Mouse (Mus musculus): ENCODE data around the gene Smpx. TPM values are rescaled to one million over a fixed set of nuclear protein-coding genes. Genes with fewer than 3 reads are reported as not detected.

The Smpx gene
- polyA plus RNA-seq (2017; shearing (Covaris generic)), result not detected

DNA sequence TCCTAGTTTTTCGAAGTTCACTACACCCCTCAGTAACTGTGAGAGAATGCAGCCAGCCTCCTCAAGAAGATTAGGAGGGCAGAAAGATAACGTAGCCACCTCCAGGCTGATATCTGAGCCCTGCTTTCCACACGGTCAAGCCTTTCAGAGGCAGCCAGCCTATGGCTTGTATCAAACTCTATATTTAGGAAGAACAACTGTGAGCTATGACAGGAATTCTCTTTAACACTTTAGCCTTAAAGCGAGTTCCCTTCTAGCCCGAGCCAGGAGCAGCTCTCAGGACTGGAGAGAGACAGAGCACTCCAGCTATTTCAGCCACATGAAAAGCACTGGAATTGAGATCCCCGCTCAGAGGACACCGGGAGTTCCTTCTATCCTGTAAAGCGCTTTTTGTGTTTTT is at the start of gene Smpx:
TSS of gene Smpx (plus strand) at position 49 of the 400 bp plus-strand sequence.
- ATAC-seq, result no peak

DNA sequence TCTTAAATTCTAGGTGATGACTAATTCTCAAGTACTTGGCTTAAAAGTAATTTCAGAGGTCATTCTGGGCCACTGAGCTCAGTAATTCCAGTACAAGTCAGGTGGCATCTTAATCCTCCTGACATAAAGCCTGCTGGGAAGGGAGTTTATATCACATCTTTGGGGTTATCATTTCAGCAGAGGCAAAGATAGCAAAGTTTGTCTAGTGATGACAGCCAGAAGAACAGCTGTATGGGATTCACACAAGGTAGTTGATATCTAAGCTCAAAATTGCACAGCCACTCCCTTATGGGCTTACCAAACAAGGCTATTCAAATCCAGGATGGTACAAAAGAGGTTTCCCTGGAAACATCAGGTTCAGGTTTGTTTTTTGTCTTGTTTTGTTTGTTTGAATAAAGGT is 43.7 kb upstream of the Smpx start:
- ATAC-seq, result no peak

DNA sequence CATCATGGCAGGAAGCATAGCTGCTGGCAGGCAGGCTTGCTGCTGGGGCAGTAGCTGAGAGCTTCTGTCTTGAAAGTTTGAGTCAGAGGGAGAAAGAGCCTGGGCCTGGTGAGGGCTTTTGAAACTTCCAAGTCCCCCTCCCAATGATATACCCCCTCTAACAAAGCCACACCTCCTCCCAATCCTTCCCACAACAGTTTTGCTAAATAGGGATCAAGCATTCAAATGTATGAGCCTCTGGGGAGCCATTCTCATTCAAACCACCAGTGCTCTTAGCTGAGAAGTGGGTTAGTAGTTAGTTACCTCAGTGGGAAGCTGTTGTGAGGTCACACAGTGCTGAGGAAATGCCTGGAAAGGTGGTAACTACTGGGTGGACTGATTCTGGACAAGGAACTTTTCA is 41.4 kb upstream of the Smpx start:
- ATAC-seq, result no peak

DNA sequence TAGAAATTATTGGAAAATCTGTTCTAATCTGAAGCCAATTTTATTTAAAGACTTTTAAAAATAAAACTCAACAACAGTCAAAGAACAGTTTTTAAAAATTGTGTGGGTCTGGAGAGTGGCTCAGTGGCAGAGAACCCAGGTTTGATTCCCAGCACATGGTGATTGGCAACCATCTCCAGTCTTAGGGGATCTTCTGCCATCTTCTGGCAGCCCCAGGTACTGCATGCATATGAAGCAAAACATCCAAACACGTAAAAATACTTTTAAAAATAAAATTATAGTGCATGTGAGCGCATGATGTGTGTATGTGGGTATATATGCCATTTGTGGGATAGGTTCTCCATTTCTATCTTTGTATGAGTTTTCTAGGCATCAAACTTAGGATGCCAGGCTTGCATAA is 26.9 kb upstream of the Smpx start:
- no peak for ATAC-seq

DNA sequence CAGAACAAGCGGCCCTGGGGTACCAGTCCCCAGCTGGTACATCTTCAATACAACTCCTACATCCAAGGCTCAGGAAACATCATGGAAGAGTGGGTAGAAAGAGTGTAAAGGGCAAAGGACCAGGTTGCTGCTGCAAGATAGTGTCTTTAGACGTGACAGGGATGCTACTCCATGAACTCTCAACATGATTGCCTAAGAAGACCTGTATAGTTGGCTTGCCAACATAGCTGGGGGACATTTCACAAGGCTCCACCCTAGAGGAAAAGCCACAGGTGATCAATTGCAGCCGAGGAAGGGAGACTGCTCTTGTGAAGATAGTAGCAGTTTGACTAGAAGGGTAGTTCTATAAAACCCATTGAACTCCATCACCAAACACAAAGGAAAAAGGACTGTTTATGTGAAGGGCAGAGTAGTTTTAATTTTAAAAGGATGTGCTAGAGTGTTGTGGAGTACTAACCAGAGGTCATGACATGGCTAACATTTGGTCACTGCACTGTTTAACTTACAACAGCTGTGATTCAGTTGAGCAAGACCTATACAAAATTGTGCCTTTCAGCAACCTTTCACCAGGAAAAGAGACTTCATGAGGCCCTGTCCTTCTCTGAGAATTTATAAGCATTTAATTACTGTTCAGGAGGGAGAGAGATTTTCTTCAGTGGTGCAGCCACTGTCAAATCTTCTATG is 23.9 kb upstream of the Smpx start:
- ATAC-seq, result no peak

DNA sequence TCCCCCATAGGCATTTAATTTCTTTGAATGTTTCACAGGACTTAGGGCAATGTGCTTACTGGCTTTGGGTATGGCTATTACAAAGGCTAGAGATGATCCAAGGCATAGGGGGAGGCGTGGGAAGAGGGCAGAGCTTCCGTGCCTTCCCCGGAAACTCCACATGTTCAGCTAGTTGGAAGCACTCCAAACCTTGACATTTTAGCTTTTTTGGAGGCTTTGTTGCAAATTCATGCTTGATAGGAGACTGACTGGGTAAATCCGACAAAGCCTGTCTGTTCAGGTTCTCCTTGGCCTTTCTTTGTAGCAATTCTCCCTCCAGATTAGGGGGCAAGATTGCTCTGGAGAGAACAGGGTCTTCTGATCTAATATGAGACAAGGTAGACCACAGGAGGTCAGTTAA is 7.5 kb upstream of the Smpx start:
- ATAC-seq, result no peak

DNA sequence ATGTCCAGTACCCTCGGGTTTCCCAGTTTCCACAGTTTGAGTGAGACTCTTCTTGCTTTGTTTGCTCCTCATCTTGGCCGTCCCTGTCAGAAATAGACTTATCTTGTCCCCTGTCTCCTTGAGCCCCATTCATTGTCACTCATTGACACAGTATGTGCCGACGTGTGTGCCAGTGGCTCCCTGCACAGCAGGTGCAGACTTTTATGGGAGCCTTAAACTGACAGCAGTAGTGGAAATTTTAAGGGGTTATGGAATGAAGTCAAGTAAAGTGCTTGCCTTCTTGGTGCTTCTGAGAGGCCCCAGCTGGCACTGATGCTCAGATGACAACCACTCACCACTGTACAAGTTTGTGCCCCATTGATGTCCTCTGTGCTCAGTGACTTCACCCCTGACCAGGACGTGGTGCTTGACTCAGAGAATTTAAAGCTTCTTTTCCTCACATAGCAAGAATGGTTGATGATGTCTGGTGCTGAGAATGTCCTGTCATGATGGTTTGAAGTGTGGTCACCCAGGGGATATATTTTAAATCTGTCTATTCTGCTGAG is 1.0 kb upstream of the Smpx start:
- no peak for ATAC-seq

DNA sequence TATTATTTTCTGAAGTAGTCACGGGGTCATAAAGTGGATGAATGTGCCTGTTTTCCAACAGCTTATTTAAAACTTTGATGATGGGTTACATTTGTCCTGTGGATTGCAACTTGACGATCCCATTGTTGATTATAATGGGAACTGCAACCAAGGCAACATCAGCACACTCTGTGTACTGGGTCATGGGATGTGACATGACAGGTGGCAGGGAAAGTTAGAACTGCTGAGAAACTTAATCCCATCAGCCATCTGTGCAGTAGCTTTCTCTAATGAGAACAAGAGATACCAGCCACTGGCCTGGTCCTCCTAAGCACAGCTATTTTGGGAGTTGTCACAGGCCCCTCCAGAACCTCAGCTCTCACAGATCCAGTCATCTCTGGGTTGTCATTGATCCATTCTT is 8.5 kb downstream of the Smpx start:
- ATAC-seq, result no peak

DNA sequence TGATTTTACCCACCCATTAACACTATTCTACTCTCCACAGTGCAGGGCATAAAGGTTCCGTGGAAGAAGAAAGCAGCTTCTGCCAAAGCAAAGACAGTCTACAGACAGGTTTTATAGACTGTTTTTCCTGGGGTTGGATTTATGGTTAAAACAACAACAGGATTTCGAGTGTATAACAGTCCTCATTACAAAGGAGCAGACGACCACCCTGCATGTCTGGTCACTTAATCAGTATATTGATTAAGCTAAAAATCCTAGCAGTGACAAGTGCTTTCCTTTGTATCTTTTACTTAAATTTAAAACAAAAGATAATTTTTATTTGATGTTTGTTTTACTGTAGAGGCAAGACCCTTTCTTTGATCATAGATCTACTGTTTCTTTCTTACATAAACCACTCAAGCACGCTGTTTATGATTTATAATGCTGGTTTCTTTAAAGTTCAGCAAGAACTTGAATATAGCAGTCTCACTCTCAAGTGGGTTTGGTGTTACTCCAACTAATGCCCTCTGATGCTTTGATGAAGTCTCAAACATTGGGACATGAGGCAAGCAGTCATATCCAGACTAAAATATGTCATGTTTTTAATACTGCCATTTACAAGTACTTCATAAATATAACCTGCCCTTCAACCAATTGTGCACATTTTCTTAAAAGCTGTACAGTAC is 10.0 kb downstream of the Smpx start:
- no peak for ATAC-seq

DNA sequence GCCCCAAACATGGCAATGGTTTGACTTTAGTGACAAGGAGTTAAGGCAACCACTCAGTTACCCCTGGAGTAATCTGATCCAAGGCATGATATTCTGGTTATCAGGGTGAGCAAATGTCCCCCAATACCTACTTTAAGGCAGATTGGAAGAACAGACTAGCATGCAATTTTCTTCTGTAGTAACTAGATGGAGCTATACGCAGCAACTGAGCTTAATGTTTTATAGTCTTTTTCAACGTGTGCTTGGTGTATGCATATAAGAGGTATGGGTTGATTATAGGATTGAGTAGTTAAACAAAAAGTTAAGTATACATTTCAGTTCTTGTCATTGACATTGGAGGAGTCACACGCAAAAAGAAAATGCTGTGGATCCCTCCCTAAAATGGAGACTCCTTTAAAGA is 21.2 kb downstream of the Smpx start:
- ATAC-seq, result no peak

DNA sequence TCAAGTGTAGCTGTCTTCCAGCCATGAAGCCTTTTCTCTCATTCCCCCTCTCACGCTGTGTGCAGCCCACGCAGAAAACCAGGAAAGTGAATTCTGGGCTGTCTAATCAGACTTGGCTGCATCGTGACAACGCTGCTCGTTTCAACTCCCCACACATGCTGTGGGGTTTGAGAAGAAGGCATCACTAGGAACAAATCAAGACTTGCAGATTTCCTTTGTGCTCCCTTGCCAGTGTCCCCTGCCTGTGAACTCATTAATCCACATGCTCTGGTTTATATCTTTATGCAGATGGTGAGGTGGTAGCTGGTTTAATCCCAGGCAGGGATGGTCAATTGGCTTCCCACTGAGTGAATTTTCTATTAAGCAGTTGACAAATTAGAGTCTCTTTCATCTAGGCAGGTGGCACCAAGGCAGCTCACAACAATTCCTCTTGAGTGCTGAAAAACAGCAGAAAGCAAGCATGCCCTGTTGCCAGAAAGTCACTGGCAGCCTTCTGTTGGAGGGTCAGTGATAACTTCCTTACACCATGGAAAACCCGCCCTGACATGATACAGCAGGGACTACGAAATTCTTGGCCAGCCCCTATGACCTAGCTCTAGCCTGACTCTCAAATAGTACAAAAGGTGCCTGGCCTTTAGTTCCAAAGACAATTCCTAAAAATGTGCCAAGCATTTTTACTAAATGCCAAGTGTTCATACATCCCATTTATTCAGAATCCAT is 32.1 kb downstream of the Smpx start:
- no peak for ATAC-seq

DNA sequence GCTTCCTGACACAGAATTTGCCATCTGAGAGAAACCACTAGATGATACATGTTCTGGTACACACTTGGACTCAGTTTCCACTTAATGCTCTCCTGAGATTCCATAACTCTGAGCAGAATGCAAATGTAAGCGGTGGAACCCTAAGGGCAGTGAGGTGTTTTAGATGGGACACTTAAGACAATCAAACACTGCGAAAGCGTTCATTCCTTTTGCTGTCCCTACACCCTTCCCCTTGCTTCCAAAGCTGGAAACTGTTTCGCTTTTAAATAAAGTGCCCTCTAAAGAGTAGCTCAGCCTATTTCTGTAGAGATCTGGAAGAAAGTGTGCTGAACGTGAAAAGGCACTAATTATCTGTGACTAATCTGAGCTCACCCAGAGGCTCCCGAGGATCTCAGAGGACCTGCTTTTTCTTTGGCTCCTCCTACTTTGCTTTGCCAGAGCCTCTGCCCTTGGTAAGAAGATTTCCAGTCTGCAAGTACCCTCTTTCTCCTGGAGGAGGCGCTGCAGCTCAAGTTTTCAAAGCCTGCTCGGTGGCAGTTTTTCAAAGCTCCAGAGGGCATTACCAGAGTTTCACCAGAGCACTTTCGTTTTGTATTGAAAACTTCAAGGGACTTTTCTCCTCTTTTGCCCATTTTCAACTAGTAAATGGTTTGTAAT is 33.1 kb downstream of the Smpx start:
- no peak for ATAC-seq

DNA sequence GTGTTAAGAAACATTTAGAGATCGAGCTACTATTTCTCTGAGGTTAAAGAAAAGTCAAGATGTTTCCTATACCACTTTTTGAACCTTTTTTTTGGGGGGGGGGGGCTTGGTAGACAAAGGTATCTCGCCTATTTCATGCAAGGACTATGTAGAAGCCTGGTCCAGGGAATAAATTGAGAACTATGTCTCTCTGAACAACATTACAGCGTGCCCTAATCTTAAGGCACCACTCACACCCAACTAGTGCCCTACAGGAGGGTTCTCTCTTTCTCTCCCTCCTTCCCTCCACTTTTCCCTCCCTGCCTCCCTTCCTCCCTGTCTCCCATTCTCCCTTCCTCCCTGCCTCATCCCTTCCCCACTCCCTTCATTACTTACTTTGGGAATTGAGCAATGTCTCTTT is 33.6 kb downstream of the Smpx start:
- ATAC-seq, result no peak

DNA sequence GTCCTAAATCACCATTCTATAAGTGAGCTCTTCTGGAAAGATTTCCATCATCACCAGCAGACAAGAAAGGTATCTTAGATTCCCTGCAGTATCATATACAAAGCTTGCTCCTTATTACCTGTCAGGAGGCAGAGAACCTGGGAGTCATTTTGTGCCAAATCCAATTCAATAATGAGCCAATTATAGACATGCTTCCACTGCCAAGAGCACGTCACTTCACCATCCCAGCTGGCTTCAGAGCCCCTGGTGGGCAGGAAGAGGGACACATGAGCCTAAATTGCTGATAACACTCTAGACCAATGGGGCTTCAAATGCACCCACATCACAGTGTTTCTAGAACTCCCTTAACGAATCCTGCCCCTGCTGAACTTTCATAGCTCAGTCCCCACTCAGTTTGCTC is 35.1 kb downstream of the Smpx start:
- ATAC-seq, result no peak

DNA sequence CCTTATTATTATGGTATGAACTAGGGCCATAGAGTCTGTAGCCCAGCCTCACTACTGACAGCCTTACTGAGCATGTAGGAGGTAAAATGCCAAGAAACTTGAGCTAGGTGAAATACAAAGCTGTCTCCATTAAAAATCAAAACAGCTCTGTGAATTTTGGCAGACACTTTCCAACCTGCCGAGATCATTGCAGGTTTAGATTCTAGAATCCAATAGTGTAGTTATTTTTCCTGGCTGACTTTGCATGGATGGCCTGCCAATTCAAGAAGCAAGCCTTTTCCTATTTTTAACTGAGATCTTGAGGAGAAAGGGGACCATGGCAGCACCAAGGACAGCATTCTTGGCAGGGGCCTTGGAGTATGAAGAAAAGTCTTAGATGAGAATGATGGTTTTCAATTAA is 35.6 kb downstream of the Smpx start:
- ATAC-seq, result no peak

DNA sequence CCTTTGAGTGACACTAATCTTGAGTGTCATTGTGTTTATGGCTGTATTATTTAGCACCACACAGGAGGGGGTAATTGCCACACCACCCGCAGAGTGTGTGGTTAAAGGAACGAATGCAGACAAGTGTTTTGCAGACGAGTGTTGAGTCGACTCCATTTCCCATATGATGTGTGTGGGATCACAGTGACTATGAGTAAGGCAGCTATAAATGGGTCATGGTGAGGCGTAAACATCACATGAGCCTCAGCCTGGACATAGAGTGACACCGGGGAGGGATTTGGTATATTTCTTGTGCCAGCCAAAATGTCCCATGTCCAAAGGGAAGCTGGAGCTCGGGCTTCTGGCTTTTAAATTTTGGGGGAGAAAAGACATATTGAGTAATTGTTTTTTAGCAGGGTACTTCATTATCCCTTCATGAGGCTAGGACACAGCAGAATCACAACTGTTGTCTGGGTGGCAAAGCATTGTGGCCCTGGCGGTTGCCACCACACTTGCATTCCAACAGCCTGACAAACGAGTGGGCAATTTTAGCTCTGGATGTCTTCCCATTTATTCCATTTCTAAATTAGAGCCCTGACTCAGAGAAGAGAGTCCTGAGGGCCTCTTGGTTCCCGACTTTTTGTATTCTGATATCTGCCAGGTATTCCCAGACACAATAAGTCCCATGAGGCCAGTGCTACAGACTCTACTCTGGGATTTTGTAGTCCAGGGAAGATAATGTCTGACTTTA is 49.3 kb downstream of the Smpx start:
- no peak for ATAC-seq

DNA sequence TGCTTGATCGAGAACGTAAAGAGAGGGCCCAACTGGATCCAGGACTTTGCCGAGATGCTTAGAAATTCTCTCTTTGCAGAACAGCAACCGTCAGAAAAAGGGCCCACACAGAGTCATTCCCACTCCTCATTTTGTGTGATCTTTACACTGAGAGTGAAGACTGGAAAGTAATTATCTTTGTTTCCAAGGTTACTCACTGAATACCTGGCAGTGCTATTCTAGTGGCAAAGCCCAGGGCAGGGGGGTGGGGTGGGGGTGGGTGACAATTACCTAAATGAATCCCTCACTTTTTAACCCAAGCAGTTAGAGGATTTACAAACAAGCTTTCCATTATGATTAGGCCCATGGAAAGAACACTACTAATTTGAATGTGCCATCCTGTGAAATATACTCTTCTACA is 55.8 kb downstream of the Smpx start:
- ATAC-seq, result no peak

DNA sequence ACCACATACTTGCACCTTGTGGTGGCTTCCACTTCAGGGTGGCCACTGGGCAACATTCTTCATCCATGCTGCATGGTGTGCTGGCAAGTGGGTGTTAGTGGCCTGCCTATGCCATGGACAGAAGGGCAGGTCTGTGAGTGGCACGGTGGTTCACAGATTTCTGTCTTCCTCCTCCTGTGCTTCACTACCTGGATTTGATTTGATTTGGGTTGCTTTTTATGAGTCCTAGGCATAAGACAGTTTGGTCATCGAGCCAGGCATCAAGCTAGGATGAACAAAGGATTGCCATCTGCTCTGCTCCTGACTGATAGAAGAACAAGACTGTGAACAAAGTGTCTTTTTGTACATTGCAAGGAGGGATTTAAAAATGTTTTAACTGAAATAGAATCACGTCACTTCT is 63.8 kb downstream of the Smpx start:
- no peak for ATAC-seq

DNA sequence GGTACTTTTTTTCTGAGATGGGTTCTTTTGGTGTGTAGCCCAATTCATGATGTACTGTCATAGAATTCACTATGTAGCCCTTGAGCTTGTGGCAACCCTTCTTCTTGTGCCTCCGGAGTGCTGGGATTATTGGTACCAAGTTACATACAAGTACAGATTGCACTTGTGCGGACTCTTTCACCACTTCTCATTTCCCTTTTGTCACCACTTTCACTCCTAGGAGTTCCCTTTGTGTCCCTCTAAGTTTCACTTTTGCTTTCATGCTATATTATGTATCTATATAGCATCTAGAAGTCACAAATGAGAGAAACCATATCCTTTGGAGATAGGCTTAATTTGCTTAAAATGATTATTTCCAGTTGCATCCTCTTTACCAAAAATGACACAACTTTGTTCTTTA is 103.0 kb downstream of the Smpx start:
- no peak for ATAC-seq

Measured in activated CD4-positive, CD25-positive, alpha-beta regulatory T cell, adult 4 months (primary cell).